Mouse (Mus musculus): ENCODE data around the gene Rad50. TPM values are rescaled to one million over a fixed set of nuclear protein-coding genes. Genes with fewer than 3 reads are reported as not detected.
A peak's percentile ranks its signal among the peaks of the same experiment; 100 is the strongest.

The Rad50 gene
- polyA plus RNA-seq, 2 experiments: 5.1 to 10.3 TPM

DNA sequence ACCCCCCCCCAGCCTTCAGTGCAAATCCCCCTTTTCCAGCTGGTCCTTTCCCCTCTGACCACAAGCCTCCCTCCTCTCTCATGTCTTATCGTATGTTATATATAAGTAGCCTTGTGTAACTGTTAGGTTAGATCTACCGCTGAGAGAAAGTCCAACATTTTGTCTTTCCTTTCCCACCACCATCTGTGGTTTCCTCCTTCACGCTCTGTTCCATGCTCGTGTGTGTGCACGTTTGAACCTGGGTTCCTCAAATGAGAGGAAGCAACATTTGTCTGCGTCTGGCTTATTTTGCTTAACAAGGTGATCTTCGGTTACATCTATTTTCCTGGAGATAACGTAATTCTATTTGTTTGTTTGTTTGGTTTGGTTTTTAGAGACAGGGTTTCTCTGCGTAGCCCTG lies 40.9 kb upstream of the Rad50 start:
- Histone ChIP-seq H3K27me3 (ENCODE audit: control insufficient read depth, insufficient read depth, low read length) (no peaks in the 10 kb centered on the region), H3K4me2 (ENCODE audit: low read depth) (no peak overlapping the region), H3K4me1 (replicated peaks; ENCODE audit: control insufficient read depth in 2 of 2, insufficient read depth in 2 of 2, low read length in 1 of 2) (0 out of 4 replicates have a peak, but pooled peaks cover 0 to 2% of the 10 kb centered on the region in 2 experiments), H3K9ac (replicated peaks) (no peak overlapping the region), H3K27ac (no peak overlapping the region), H3K9me3 (ENCODE audit: control insufficient read depth, low read length) (no peaks in the 10 kb centered on the region), H3K4me3 (ENCODE audit: insufficient read depth in 1 of 2, low read depth in 2 of 2, low read length in 2 of 2) (no peak overlapping the region), H3K36me3 (replicated peaks; ENCODE audit: control insufficient read depth, insufficient read depth, low read depth) (no peaks in the 10 kb centered on the region)
- TF ChIP-seq CTCF (IDR thresholded peaks at IDR 0.05; ENCODE audit: low read depth): no peak
- TF ChIP-seq EP300 (IDR thresholded peaks at IDR 0.05; ENCODE audit: low read depth): no peak
- ATAC-seq (ENCODE audit: insufficient read depth): no peak
- DNase-seq (ENCODE audit: low read depth in 3 of 3, low spot score in 3 of 3): no peak
- WGBS (ENCODE audit: insufficient replicate concordance): 27% methylated on average over 9 of the region's 9 CpGs

GRCm38 (mm10) chr11:53745260-53745659 lies 38.1 kb upstream of the Rad50 start:
- H3K4me1 ChIP-seq (replicated peaks; ENCODE audit: control insufficient read depth in 2 of 2, insufficient read depth in 2 of 2, low read length in 1 of 2): 0 out of 4 replicates have a peak, but pooled peaks cover 0 to 2% of the 10 kb centered on the region in 2 experiments
- no peak for TF ChIP-seq EP300 (IDR thresholded peaks at IDR 0.05; ENCODE audit: low read depth)
- TF ChIP-seq CTCF (IDR thresholded peaks at IDR 0.05; ENCODE audit: low read depth): no peak; the same call in 1 of the 2 replicates
- no peak overlapping the region for H3K4me3 ChIP-seq (ENCODE audit: insufficient read depth in 1 of 2, low read depth in 2 of 2, low read length in 2 of 2)
- no peaks in the 10 kb centered on the region for H3K36me3 ChIP-seq (replicated peaks; ENCODE audit: control insufficient read depth, insufficient read depth, low read depth)
- H3K27ac ChIP-seq: no peak overlapping the region
- 53% methylated on average over 2 of the region's 2 CpGs for WGBS (ENCODE audit: insufficient replicate concordance)
- no peak overlapping the region for H3K4me2 ChIP-seq (ENCODE audit: low read depth)
- DNase-seq (ENCODE audit: low read depth in 3 of 3, low spot score in 3 of 3): no peak
- no peak overlapping the region for H3K9ac ChIP-seq (replicated peaks)
- no peaks in the 10 kb centered on the region for H3K9me3 ChIP-seq (ENCODE audit: control insufficient read depth, low read length)
- ATAC-seq (ENCODE audit: insufficient read depth): no peak
- no peaks in the 10 kb centered on the region for H3K27me3 ChIP-seq (ENCODE audit: control insufficient read depth, insufficient read depth, low read length)

DNA sequence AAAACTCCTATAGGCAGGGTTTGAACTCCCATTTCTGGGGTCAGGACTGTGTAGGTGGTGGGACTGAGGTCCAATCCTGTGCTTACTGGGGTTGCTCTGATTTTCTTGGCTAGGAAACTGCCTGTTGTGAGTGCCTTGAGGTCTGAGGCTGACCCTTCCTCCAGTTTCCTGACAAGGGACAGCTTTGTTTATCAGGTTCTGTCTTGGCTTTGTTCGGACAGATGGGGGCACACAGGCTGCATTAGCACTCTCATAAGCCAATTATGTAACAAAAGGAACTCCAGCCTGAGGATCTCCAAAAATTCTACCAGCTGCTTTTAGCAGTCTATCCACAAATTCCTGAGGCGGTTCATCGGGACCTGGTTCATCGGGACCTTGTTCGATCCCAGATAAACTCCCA lies 35.2 kb upstream of the Rad50 start:
- no peak overlapping the region for H3K27ac ChIP-seq
- H3K4me2 ChIP-seq (ENCODE audit: low read depth): no peak overlapping the region
- no peak overlapping the region for H3K9ac ChIP-seq (replicated peaks)
- H3K4me1 ChIP-seq (replicated peaks; ENCODE audit: control insufficient read depth in 2 of 2, insufficient read depth in 2 of 2, low read length in 1 of 2): no peaks in the 10 kb centered on the region
- 43% methylated on average over 5 of the region's 5 CpGs for WGBS (ENCODE audit: insufficient replicate concordance)
- no peak overlapping the region for H3K4me3 ChIP-seq (ENCODE audit: insufficient read depth in 1 of 2, low read depth in 2 of 2, low read length in 2 of 2)
- DNase-seq (ENCODE audit: low read depth in 3 of 3, low spot score in 3 of 3) (no peak), ATAC-seq (ENCODE audit: insufficient read depth) (no peak)
- H3K9me3 ChIP-seq (ENCODE audit: control insufficient read depth, low read length): no peaks in the 10 kb centered on the region
- H3K36me3 ChIP-seq (replicated peaks; ENCODE audit: control insufficient read depth, insufficient read depth, low read depth): no peaks in the 10 kb centered on the region
- TF ChIP-seq EP300 (IDR thresholded peaks at IDR 0.05; ENCODE audit: low read depth) (no peak), CTCF (IDR thresholded peaks at IDR 0.05; ENCODE audit: low read depth) (no peak)
- no peaks in the 10 kb centered on the region for H3K27me3 ChIP-seq (ENCODE audit: control insufficient read depth, insufficient read depth, low read length)

DNA sequence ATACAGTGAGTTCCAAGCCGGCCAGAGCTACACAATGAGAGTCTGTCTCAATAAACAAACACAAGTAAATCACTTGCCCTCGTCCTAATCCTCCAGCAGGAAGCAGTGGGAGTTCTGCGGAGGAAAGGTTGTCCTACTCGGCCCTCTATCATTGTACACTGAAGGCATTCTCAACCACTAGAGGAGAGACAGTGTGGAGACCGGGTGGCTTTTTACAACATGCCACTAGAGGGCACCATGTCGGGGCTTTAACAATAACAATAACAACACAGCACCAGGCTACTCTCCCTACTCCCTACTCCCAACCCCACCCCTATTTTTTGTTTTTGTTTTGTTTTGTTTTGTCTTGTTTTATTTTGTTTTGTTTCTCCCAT lies 30.4 kb upstream of the Rad50 start:
- TF ChIP-seq EP300 (IDR thresholded peaks at IDR 0.05; ENCODE audit: low read depth) (no peak), CTCF (IDR thresholded peaks at IDR 0.05; ENCODE audit: low read depth) (peak; percentile 65)
- ATAC-seq (ENCODE audit: insufficient read depth): peak; percentile 52; the same call in 1 of the 2 replicates
- Histone ChIP-seq H3K4me3 (ENCODE audit: insufficient read depth in 1 of 2, low read depth in 2 of 2, low read length in 2 of 2) (no peak overlapping the region), H3K9ac (replicated peaks) (no peak overlapping the region), H3K27me3 (ENCODE audit: control insufficient read depth, insufficient read depth, low read length) (no peaks in the 10 kb centered on the region), H3K27ac (no peak overlapping the region), H3K36me3 (replicated peaks; ENCODE audit: control insufficient read depth, insufficient read depth, low read depth) (no peaks in the 10 kb centered on the region), H3K9me3 (ENCODE audit: control insufficient read depth, low read length) (no peaks in the 10 kb centered on the region), H3K4me1 (replicated peaks; ENCODE audit: control insufficient read depth in 2 of 2, insufficient read depth in 2 of 2, low read length in 1 of 2) (no peaks in the 10 kb centered on the region), H3K4me2 (ENCODE audit: low read depth) (no peak overlapping the region)
- DNase-seq (ENCODE audit: low read depth in 3 of 3, low spot score in 3 of 3): peak; percentile 37 to 53 (median 41)
- 21% methylated on average over 6 of the region's 6 CpGs for WGBS (ENCODE audit: insufficient replicate concordance)

DNA sequence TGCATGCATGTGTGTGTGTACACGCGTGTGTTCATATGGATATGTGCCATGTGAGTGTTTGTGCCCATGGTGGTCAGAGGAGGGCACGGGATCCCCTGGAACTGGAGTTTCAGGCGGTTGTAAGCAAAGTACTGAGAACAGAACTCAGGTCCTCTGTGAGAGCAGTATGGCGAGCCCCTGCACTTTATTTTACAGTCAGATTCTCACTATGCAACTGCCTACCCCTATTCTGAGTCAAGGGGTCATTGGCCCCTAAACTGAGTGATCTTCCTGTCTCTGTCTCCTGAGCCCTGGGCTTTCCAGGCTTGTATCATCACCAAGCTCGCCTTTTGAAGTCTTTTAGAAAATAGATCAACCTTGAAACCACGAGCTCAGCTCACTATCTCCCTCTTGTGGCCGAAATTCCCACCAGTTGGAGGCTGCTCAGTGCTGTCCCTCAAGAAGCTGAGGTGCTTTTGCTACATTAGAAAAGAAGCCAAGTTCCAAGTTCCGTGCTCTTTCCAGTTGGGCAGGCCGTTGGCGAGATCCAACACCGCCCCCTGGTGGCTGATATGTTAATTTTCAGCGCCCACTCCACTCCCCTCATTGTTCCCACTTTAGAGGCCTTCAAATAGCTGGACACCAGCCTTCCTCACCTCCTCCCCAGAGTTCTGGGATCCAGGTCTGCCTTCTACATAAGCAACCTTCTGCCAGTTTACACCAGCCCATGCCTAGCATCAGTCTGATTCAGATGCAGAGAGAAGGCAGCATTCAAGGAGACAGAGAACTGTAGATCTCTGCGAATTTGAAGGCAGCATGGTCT lies 29.9 kb upstream of the Rad50 start:
- Histone ChIP-seq H3K27me3 (ENCODE audit: control insufficient read depth, insufficient read depth, low read length) (no peaks in the 10 kb centered on the region), H3K4me1 (replicated peaks; ENCODE audit: control insufficient read depth in 2 of 2, insufficient read depth in 2 of 2, low read length in 1 of 2) (no peaks in the 10 kb centered on the region), H3K4me2 (ENCODE audit: low read depth) (no peak overlapping the region), H3K4me3 (ENCODE audit: insufficient read depth in 1 of 2, low read depth in 2 of 2, low read length in 2 of 2) (no peak overlapping the region), H3K27ac (no peak overlapping the region), H3K36me3 (replicated peaks; ENCODE audit: control insufficient read depth, insufficient read depth, low read depth) (no peaks in the 10 kb centered on the region), H3K9ac (replicated peaks) (no peak overlapping the region), H3K9me3 (ENCODE audit: control insufficient read depth, low read length) (no peaks in the 10 kb centered on the region)
- ATAC-seq (ENCODE audit: insufficient read depth) (peak; percentile 63), DNase-seq (ENCODE audit: low read depth in 3 of 3, low spot score in 3 of 3) (peak; percentile 58 to 66 (median 60))
- TF ChIP-seq CTCF (IDR thresholded peaks at IDR 0.05; ENCODE audit: low read depth) (peak; percentile 88), EP300 (IDR thresholded peaks at IDR 0.05; ENCODE audit: low read depth) (no peak)
- WGBS (ENCODE audit: insufficient replicate concordance): 33% methylated on average over 14 of the region's 14 CpGs

Data from liver, embryonic 14.5 days (tissue).